Mouse (Mus musculus): Measurements from ENCODE around the gene Stk11ip. TPM values are rescaled to one million over a fixed set of nuclear protein-coding genes. Genes with fewer than 3 reads are reported as not detected.
A peak's percentile ranks its signal among the peaks of the same experiment; 100 is the strongest.

The Stk11ip gene
- 15.4 and 15.6 TPM in 2 replicates for polyA plus RNA-seq (2014; fragmentation: Nextera tagmentation; extraction: Ambion mirVana)

DNA sequence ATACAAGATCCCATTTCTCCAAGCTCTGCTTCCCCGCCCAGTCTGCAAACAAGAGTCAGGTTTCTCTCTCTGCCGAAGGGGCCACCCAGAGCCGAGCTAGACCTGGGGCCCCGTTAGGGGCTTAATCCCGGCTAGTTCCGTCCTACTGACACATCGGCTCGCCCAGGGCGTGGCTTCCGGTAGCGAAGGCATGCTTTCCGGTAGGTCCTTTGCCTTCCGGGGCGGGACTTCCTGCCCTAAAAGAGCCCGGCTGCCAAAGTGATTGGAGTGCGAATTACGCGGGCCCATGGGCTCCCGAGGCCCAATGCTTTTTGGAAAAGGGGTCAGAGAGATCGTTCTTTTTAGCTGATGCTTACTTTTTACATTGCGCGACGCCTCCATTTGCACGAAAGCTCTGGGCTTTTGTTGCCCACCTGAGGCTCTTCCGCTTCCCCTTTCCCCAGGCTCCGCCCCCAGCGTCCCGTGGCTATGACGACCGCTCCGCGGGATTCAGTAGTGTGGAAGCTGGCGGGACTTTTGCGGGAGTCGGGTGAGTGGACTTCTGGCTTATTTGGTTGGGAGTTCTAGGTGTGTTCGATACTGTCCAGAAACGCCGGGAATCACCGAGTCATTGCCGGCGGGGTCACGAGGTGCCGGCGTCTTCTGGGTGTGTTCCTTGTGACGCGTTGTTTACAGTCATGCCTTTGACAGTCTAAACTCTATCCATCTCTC lies at the start of gene Stk11ip:
Stk11ip (plus strand) TSS at position 209 of the 711 bp plus-strand sequence.
- Histone ChIP-seq H3K4me2 (peak within 1 kb of the TSS; percentile 83), H3K27me3 (replicated peaks; ENCODE audit: control insufficient read depth, insufficient read depth, low read length) (no peaks in the 10 kb centered on the region), H3K27ac (ENCODE audit: low read depth, low read length) (peak within 1 kb of the TSS; percentile 70), H3K4me3 (ENCODE audit: low read depth, low read length) (peak within 1 kb of the TSS; percentile 67), H3K9ac (ENCODE audit: low read depth, low read length) (peak within 1 kb of the TSS; percentile 49), H3K4me1 (replicated peaks; ENCODE audit: control insufficient read depth, insufficient read depth, low read length) (peaks cover 3% of the 10 kb centered on the region; the same call in 1 of the 2 replicates), H3K9me3 (ENCODE audit: control insufficient read depth, low read length) (no peaks in the 10 kb centered on the region), H3K36me3 (ENCODE audit: control insufficient read depth, insufficient read depth, low read length) (no peaks in the 10 kb centered on the region; the same call in 1 of the 2 replicates)
- WGBS, result under 1% methylated on average over 46 of the region's 46 CpGs
- peak; percentile 96 for DNase-seq (ENCODE audit: low spot score)
- ATAC-seq (replicated peaks; ENCODE audit: low FRiP score), result peak; percentile 97

DNA sequence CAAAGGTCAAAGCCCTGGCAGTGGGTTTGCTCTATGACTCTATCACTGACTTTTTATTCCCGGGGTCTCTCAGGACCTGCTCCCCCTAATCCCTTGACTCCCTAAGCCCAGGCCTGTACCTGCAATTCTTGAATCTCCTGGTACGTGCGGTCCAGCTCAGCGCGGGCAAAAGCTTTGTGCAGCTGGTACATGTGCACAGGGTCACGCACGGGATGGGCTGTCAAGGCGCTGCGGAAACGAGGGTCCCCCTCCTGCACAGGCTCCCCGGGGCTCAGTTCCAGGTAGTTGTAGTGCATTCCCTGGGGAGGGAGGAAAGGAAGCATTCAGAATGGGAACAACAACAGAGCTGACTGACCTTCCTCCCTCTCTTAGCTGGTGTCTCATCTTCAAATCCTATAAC lies 44.9 kb upstream of the Stk11ip start:
- peaks cover 12% of the 10 kb centered on the region for H3K36me3 ChIP-seq (ENCODE audit: control insufficient read depth, insufficient read depth, low read length)
- H3K27me3 ChIP-seq (replicated peaks; ENCODE audit: control insufficient read depth, insufficient read depth, low read length), result peaks cover 49% of the 10 kb centered on the region
- H3K9ac ChIP-seq (ENCODE audit: low read depth, low read length), result no peak overlapping the region
- H3K4me1 ChIP-seq (replicated peaks; ENCODE audit: control insufficient read depth, insufficient read depth, low read length), result peaks cover 14% of the 10 kb centered on the region
- no peak for DNase-seq (ENCODE audit: low spot score)
- 92% methylated on average over 11 of the region's 11 CpGs for WGBS
- ATAC-seq (replicated peaks; ENCODE audit: low FRiP score), result no peak
- H3K9me3 ChIP-seq (ENCODE audit: control insufficient read depth, low read length), result no peaks in the 10 kb centered on the region
- no peak overlapping the region for H3K4me2 ChIP-seq
- H3K4me3 ChIP-seq (ENCODE audit: low read depth, low read length), result no peak overlapping the region
- H3K27ac ChIP-seq (ENCODE audit: low read depth, low read length), result no peak overlapping the region

DNA sequence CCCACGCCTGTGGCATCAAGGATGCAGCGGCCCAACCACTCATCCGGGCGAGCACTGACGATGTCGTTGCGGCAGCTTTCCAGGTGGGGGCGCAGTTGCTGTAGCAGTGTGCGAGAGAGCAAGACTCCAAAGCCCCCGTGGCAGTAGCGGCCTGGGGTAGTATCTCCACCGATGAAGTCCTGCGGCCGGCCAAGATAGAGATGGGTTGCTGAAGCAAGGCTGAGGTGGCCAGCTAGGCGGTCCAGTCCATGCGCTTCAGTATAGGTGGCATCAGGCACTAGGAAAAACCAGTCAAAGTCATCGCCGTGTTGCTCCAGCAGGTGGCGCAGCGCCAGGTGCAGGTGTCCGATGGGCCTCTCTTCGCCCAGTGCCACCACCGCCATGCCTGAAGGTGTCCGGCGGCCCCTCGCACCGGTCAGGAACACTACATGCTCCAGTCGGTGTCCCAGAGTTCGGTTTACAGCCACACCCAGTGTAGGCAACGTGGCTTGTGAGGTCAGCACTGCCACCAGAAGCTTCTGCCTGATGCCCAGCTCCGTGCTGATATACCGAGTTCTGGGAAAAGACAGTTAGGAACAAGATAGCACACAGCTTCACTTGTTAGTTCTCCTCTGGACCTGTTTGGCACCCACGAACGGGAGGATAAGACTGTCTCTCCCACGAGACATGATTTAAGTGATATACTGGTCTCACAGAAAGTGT lies 43.9 kb upstream of the Stk11ip start:
- DNase-seq (ENCODE audit: low spot score), result peak; percentile 84
- H3K36me3 ChIP-seq (ENCODE audit: control insufficient read depth, insufficient read depth, low read length), result peaks cover 12% of the 10 kb centered on the region
- H3K4me2 ChIP-seq, result peak overlapping the region; percentile 95
- peak overlapping the region; percentile 20; the same call in 1 of the 2 replicates for H3K4me3 ChIP-seq (ENCODE audit: low read depth, low read length)
- H3K27me3 ChIP-seq (replicated peaks; ENCODE audit: control insufficient read depth, insufficient read depth, low read length), result peaks cover 54% of the 10 kb centered on the region
- ATAC-seq (replicated peaks; ENCODE audit: low FRiP score), result peak; percentile 21; the same call in 1 of the 2 replicates
- no peak overlapping the region for H3K9ac ChIP-seq (ENCODE audit: low read depth, low read length)
- 10% methylated on average over 35 of the region's 35 CpGs for WGBS
- H3K9me3 ChIP-seq (ENCODE audit: control insufficient read depth, low read length), result no peaks in the 10 kb centered on the region
- H3K4me1 ChIP-seq (replicated peaks; ENCODE audit: control insufficient read depth, insufficient read depth, low read length), result peaks cover 14% of the 10 kb centered on the region
- no peak overlapping the region for H3K27ac ChIP-seq (ENCODE audit: low read depth, low read length)

DNA sequence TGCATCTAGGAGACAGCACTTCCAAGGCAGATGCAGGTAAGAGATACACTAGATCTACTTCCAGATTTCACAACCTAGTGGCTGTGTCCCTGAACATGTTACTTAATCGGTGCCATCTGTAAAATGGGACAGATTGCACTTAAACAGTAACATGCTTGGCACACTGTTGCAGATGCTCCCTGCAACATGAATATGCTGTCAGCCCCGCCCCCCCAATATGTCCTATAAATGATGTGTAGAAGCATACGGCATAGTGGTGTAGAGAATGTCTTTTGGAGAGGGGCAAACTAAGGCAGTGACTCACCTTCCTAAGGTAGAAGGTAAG lies 43.4 kb upstream of the Stk11ip start:
- Histone ChIP-seq H3K27ac (ENCODE audit: low read depth, low read length) (no peak overlapping the region), H3K4me3 (ENCODE audit: low read depth, low read length) (peak overlapping the region; percentile 78), H3K4me1 (replicated peaks; ENCODE audit: control insufficient read depth, insufficient read depth, low read length) (peaks cover 14% of the 10 kb centered on the region), H3K4me2 (peak overlapping the region; percentile 95), H3K36me3 (ENCODE audit: control insufficient read depth, insufficient read depth, low read length) (peaks cover 12% of the 10 kb centered on the region), H3K27me3 (replicated peaks; ENCODE audit: control insufficient read depth, insufficient read depth, low read length) (peaks cover 57% of the 10 kb centered on the region), H3K9ac (ENCODE audit: low read depth, low read length) (no peak overlapping the region), H3K9me3 (ENCODE audit: control insufficient read depth, low read length) (no peaks in the 10 kb centered on the region)
- 44% methylated on average over 3 of the region's 3 CpGs for WGBS
- no peak for ATAC-seq (replicated peaks; ENCODE audit: low FRiP score)
- no peak for DNase-seq (ENCODE audit: low spot score)

DNA sequence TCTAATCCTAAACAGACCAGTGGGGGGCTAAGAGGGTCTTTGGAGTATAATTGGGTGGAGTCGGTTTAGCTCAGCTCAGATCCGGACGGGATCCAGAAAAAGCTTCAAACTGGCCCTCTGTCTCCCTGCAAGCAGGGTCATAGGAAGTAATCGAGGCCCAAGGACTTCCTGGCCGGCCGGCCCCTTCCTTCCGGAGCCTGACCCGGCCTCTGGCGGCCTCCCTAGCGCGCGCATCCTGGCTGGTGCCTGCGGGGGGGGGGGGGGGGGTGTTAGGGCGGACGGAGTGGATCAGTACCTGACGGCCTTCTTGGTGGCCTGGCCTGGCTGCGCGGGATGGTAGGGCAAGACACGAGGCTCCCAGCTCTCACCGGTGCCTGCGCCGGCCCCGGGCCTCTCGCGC lies 42.8 kb upstream of the Stk11ip start:
- DNase-seq (ENCODE audit: low spot score), result no peak
- peak overlapping the region; percentile 53; the same call in 1 of the 2 replicates for H3K27ac ChIP-seq (ENCODE audit: low read depth, low read length)
- no peaks in the 10 kb centered on the region for H3K9me3 ChIP-seq (ENCODE audit: control insufficient read depth, low read length)
- H3K4me1 ChIP-seq (replicated peaks; ENCODE audit: control insufficient read depth, insufficient read depth, low read length), result peaks cover 14% of the 10 kb centered on the region
- H3K4me2 ChIP-seq, result peak overlapping the region; percentile 95
- WGBS, result under 1% methylated on average over 16 of the region's 25 CpGs
- peaks cover 12% of the 10 kb centered on the region for H3K36me3 ChIP-seq (ENCODE audit: control insufficient read depth, insufficient read depth, low read length)
- peaks cover 63% of the 10 kb centered on the region for H3K27me3 ChIP-seq (replicated peaks; ENCODE audit: control insufficient read depth, insufficient read depth, low read length)
- peak overlapping the region; percentile 74 for H3K9ac ChIP-seq (ENCODE audit: low read depth, low read length)
- ATAC-seq (replicated peaks; ENCODE audit: low FRiP score), result no peak; the same call in none of the 2 replicates
- H3K4me3 ChIP-seq (ENCODE audit: low read depth, low read length), result peak overlapping the region; percentile 78

DNA sequence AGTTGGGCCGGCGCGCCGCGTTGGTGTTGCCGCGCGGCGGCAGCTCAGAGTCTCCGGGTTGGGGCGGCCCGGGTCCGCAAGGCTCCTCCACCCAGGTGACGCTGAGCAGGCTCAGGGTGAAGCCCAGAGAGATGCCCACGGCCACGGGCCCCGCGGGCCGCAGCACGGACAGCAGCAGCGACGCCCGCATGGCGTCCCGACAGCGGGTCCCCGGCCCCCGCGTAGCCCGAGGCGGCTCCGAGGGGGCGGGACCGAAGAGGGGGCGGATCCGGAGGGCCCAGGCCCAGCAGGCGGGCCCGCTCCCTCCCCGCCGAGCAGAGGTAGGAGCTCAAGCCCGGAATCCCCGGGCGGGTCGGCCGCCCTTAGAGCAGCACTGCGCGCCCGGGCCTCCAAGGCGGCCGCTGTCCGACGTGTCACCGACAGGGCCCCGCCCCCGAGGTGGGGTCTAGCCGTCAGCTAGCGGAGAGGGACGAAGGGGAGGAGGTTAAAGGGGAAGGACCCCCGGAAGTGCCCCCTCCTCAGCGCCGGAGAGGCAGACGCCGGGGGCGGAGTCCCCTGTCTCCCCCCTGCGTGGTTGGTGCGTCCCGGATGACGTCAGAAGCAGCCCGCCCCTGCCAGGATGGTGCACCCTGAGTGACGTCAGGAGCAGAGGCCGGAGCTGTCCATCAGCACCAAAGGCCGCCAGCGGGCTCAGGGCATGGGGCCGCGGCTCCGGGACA lies 42.3 kb upstream of the Stk11ip start, which contains the start of the genes Chpf and Tmem198:
Chpf (minus strand) TSS at position 392 of the 719 bp plus-strand sequence.
Tmem198 (plus strand) TSS at position 617 of the 719 bp plus-strand sequence.
- peak within 1 kb of the TSS; percentile 95 for H3K4me2 ChIP-seq
- peaks cover 14% of the 10 kb centered on the region for H3K4me1 ChIP-seq (replicated peaks; ENCODE audit: control insufficient read depth, insufficient read depth, low read length)
- under 1% methylated on average over 74 of the region's 76 CpGs for WGBS
- peak; percentile 98 for DNase-seq (ENCODE audit: low spot score)
- peak within 1 kb of the TSS; percentile 74 for H3K9ac ChIP-seq (ENCODE audit: low read depth, low read length)
- H3K9me3 ChIP-seq (ENCODE audit: control insufficient read depth, low read length), result no peaks in the 10 kb centered on the region
- peaks cover 12% of the 10 kb centered on the region for H3K36me3 ChIP-seq (ENCODE audit: control insufficient read depth, insufficient read depth, low read length)
- peaks cover 68% of the 10 kb centered on the region for H3K27me3 ChIP-seq (replicated peaks; ENCODE audit: control insufficient read depth, insufficient read depth, low read length)
- peak within 1 kb of the TSS; percentile 53; the same call in 1 of the 2 replicates for H3K27ac ChIP-seq (ENCODE audit: low read depth, low read length)
- peak within 1 kb of the TSS; percentile 78 for H3K4me3 ChIP-seq (ENCODE audit: low read depth, low read length)
- peak; percentile 91 for ATAC-seq (replicated peaks; ENCODE audit: low FRiP score)

DNA sequence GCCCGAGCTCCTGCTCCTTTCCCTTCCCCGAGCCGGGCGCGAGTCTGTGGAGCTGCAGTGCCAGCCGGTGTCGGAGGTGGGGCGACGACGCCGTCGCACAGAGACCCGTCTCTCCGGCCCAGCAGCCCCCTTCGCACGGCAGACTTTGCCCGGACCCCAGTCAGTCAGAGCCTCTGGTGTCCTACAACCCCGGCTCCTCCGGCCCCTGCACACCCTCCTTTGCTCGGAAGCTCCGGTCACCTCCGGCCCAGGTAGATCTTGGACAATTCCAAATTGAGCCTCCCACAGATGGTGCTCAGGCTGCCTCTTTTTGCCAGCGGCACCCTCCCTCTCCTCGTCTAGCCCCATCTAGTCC lies 41.7 kb upstream of the Stk11ip start:
- no peak overlapping the region for H3K27ac ChIP-seq (ENCODE audit: low read depth, low read length)
- peaks cover 14% of the 10 kb centered on the region for H3K4me1 ChIP-seq (replicated peaks; ENCODE audit: control insufficient read depth, insufficient read depth, low read length)
- peak overlapping the region; percentile 95 for H3K4me2 ChIP-seq
- H3K4me3 ChIP-seq (ENCODE audit: low read depth, low read length), result peak overlapping the region; percentile 78
- ATAC-seq (replicated peaks; ENCODE audit: low FRiP score) (no peak), DNase-seq (ENCODE audit: low spot score) (no peak)
- peaks cover 12% of the 10 kb centered on the region for H3K36me3 ChIP-seq (ENCODE audit: control insufficient read depth, insufficient read depth, low read length)
- H3K9ac ChIP-seq (ENCODE audit: low read depth, low read length), result no peak overlapping the region
- no peaks in the 10 kb centered on the region for H3K9me3 ChIP-seq (ENCODE audit: control insufficient read depth, low read length)
- peaks cover 74% of the 10 kb centered on the region for H3K27me3 ChIP-seq (replicated peaks; ENCODE audit: control insufficient read depth, insufficient read depth, low read length)
- 3% methylated on average over 20 of the region's 24 CpGs for WGBS

DNA sequence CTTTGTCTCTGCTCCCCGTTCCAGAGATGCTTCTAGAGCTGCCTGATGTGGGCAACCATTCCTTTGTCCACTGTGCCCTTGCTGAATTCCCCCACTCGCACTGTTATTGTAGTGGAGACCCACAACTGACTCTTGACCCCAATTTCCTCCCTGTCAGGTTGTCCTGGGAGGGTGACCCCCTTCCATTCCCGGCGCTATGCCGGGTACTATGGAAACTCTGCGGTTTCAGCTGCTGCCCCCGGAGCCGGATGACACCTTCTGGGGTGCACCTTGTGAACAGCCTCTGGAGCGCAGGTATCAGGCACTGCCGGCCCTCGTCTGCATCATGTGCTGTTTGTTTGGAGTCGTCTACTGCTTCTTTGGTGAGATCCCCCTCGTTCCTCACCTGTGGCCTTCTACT lies 41.3 kb upstream of the Stk11ip start:
- H3K4me2 ChIP-seq, result peak overlapping the region; percentile 95
- H3K4me3 ChIP-seq (ENCODE audit: low read depth, low read length), result no peak overlapping the region; the same call in 1 of the 2 replicates
- DNase-seq (ENCODE audit: low spot score) (no peak), ATAC-seq (replicated peaks; ENCODE audit: low FRiP score) (no peak)
- H3K36me3 ChIP-seq (ENCODE audit: control insufficient read depth, insufficient read depth, low read length), result peaks cover 9% of the 10 kb centered on the region
- H3K4me1 ChIP-seq (replicated peaks; ENCODE audit: control insufficient read depth, insufficient read depth, low read length), result peaks cover 14% of the 10 kb centered on the region
- H3K9ac ChIP-seq (ENCODE audit: low read depth, low read length), result no peak overlapping the region
- H3K27me3 ChIP-seq (replicated peaks; ENCODE audit: control insufficient read depth, insufficient read depth, low read length), result peaks cover 75% of the 10 kb centered on the region
- H3K9me3 ChIP-seq (ENCODE audit: control insufficient read depth, low read length), result no peaks in the 10 kb centered on the region
- no peak overlapping the region for H3K27ac ChIP-seq (ENCODE audit: low read depth, low read length)
- WGBS, result 24% methylated on average over 13 of the region's 13 CpGs
